Mouse (Mus musculus): ENCODE data around the gene Gm4565. TPM values are rescaled to one million over a fixed set of nuclear protein-coding genes. Genes with fewer than 3 reads are reported as not detected.

Gene Gm4565
- 1 to 10 TPM in 1 of 2 experiments, under 1 TPM in 1; 0.30 to 1.9 TPM for polyA plus RNA-seq (2017; shearing (Covaris generic))

DNA sequence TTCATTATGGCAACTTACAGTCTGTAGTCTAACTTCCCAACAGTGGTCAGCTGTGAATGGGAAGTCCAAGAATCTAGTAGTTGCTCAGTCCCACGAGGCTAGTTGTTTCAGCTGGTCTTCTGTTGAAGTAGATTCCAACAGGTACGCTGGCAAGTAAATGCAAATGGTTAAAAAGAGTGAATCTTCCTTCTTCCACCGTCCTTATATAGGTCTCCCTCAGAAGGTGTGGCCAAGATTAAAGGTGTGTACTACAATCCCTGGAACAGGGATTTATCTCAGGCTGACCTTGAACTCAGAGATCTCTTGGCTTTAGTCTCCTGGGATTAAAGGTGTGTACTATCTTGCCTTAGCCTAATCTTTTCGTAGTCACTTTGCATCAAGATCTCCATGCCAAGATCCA, at the start of gene Gm4565:
Gene Gm4565 (minus strand): TSS at position 101 of the 400 bp plus-strand sequence.

GRCm38 (mm10) chr7:22565243-22565642, 22.7 kb downstream of the Gm4565 start, which contains the start of gene Gm4201:
TSS of gene Gm4201 (minus strand) at chr7:22565343.

GRCm38 (mm10) chr7:22534787-22535186, 53.1 kb downstream of the Gm4565 start, which contains the start of gene Gm8677:
TSS of gene Gm8677 (minus strand) at chr7:22534887.

Other genes starting within 250 kb of the Gm4565 start
- not detected for gene Gm8660, start 217.1 kb downstream of the Gm4565 start, polyA plus RNA-seq (2017; shearing (Covaris generic))
- gene Vmn1r148, start 174.5 kb downstream of the Gm4565 start, polyA plus RNA-seq (2017; shearing (Covaris generic)): not detected
- gene Vmn1r149, start 149.9 kb downstream of the Gm4565 start, polyA plus RNA-seq (2017; shearing (Covaris generic)): not detected
- gene Gm10665, start 124.1 kb downstream of the Gm4565 start, polyA plus RNA-seq (2017; shearing (Covaris generic)): 1 to 10 TPM in 1 of 2 experiments, under 1 TPM in 1; 0.28 to 5.2 TPM
- not detected for gene Vmn1r151, start 88.4 kb downstream of the Gm4565 start, polyA plus RNA-seq (2017; shearing (Covaris generic))
- gene Vmn1r152, start 65.2 kb downstream of the Gm4565 start, polyA plus RNA-seq (2017; shearing (Covaris generic)): under 1 TPM in 1 of 2 experiments, not detected in 1; 0.25 TPM
- gene Gm8677, start 53.2 kb downstream of the Gm4565 start, polyA plus RNA-seq (2017; shearing (Covaris generic)): not detected
- gene Gm4201, start 22.8 kb downstream of the Gm4565 start, polyA plus RNA-seq (2017; shearing (Covaris generic)): not detected
- gene Vmn1r155, start 69.9 kb upstream of the Gm4565 start, polyA plus RNA-seq (2017; shearing (Covaris generic)): 1 to 10 TPM in 1 of 2 experiments, not detected in 1; 2.2 TPM
- gene Gm8693, start 104.2 kb upstream of the Gm4565 start, polyA plus RNA-seq (2017; shearing (Covaris generic)): not detected
- gene Gm4567, start 131.6 kb upstream of the Gm4565 start, polyA plus RNA-seq (2017; shearing (Covaris generic)): not detected
- gene Vmn1r157, start 173.6 kb upstream of the Gm4565 start, polyA plus RNA-seq (2017; shearing (Covaris generic)): 1 to 10 TPM in 1 of 2 experiments, not detected in 1; 2.3 TPM
- not detected for gene Vmn1r158, start 202.7 kb upstream of the Gm4565 start, polyA plus RNA-seq (2017; shearing (Covaris generic))

All from inflammation-experienced regulatory T-cells (primary cell).